Mouse (Mus musculus): Measurements from ENCODE around the gene Pbxip1.

- no peak for TF ChIP-seq CTCF (IDR thresholded peaks at IDR 0.05; ENCODE audit: extremely low read depth, insufficient read depth, insufficient read length, insufficient replicate concordance)
- no peak for TF ChIP-seq POLR2A (IDR thresholded peaks at IDR 0.05; ENCODE audit: low read depth, low read length)
These were observed 33.8 kb upstream of the Pbxip1 start, which contains the start of gene Lenep for GRCm38 (mm10) chr3:89402693-89403092.

Data from spleen, adult 2 months (tissue).